Mouse (Mus musculus) intestine, embryonic 14.5 days (tissue): ENCODE measurements at regions not wholly inside any gene's neighbourhood (a gene's known extent, or its start where the extent isn't known, plus 50 kb on each side); places are given as distances from the start of the nearest gene placed in this dataset. TPM values are rescaled to one million over a fixed set of nuclear protein-coding genes. Genes with fewer than 3 reads are reported as not detected.
"Not testable (repeated sequence)": the region's sequence is repeated elsewhere in the genome, so short reads cannot be mapped to it uniquely, and the experiment has no call there.

ENCODE experiments used
- ATAC-seq: fragments of 200-750 bp; cut with Nextera tagmentation; replicated peaks from 2 replicates; pipeline ENCODE4 v1.8.0; 2017; ENCODE audit warnings: low read depth, moderate number of reproducible peaks, moderate TSS enrichment, moderate library complexity; ENCODE audit not compliant: low FRiP score, low TSS enrichment
- DNase-seq: peaks from one replicate; pipeline ENCODE4 v3.0.0-alpha.2; 2018; ENCODE audit warnings: low spot score
- H3K27ac ChIP-seq: fragments of 300-500 bp; sonication (generic); 2 replicates; pipeline ENCODE4 v1.5.1; 2014; ENCODE audit warnings: low read depth, mild to moderate bottlenecking, control low read depth
- H3K27me3 ChIP-seq: fragments of 300-500 bp; sonication (generic); replicated peaks from 2 replicates; pipeline ENCODE4 v1.6.1; 2014; ENCODE audit warnings: low read length, control low read depth; ENCODE audit not compliant: control insufficient read depth, insufficient read depth
- H3K36me3 ChIP-seq: fragments of 300-500 bp; sonication (generic); 2 replicates; pipeline ENCODE4 v1.6.1; 2014; ENCODE audit warnings: low read length, control low read depth; ENCODE audit not compliant: control insufficient read depth, insufficient read depth
- H3K4me1 ChIP-seq: fragments of 300-500 bp; sonication (generic); replicated peaks from 2 replicates; pipeline ENCODE4 v1.6.1; 2014; ENCODE audit warnings: low read length, control low read depth, mixed read lengths; ENCODE audit not compliant: control insufficient read depth, insufficient read depth
- H3K4me2 ChIP-seq: fragments of 300-500 bp; sonication (generic); 2 replicates; pipeline ENCODE4 v1.6.1; 2014; ENCODE audit warnings: low read length
- H3K4me3 ChIP-seq: fragments of 300-500 bp; sonication (generic); 2 replicates; pipeline ENCODE4 v1.5.1; 2014; ENCODE audit warnings: low read depth, low read length, control low read depth, mixed read lengths
- H3K9ac ChIP-seq: fragments of 300-500 bp; sonication (generic); 2 replicates; pipeline ENCODE4 v1.6.1; 2014; ENCODE audit warnings: mild to moderate bottlenecking, low read length
- H3K9me3 ChIP-seq: fragments of 300-500 bp; sonication (generic); 2 replicates; pipeline ENCODE4 v1.6.1; 2016; ENCODE audit warnings: low read length, control low read depth; ENCODE audit not compliant: control insufficient read depth
- WGBS: fragments of 180-500 bp; shearing (Covaris S2); extraction: QIAGEN DNeasy Blood & Tissue Kit; methylation state at CpG from one replicate; pipeline ENCODE4 v1.1.7; 2014; 5-methylcytosine and 5-hydroxymethylcytosine counted together
- microRNA-seq: library from miRNA; unstranded; fragments of <30 nt; microRNA quantifications from one replicate; pipeline ENCODE4, GENCODE M21; 2016

DNA sequence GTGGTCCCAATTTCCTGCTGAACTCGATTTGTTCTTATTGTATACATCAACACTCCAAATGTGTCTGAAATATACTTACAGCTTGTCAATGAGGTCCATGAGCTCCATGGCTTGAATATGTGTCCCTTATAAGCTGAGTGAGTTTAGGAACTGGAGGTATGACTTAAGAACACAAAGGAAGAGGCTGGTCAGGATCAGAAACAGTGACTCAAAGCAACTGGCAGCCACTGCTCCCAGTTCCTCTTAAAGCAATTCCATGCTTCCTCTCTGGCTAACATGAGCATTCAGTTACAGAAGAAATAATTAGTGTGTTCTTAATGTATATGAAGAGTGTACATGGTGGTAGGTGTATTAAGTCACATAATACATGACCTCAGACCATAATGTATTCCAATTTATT is 81.7 kb upstream of the Egfr start:
- H3K4me2 ChIP-seq = no peak overlapping the region
- H3K9ac ChIP-seq = no peak overlapping the region
- no peaks in the 10 kb centered on the region for H3K9me3 ChIP-seq
- no peak overlapping the region for H3K4me3 ChIP-seq
- H3K4me1 ChIP-seq = no peaks in the 10 kb centered on the region
- WGBS = 58% methylated on average over 1 of the region's 1 CpGs
- no peak overlapping the region for H3K27ac ChIP-seq
- no peak for DNase-seq
- no peaks in the 10 kb centered on the region for H3K27me3 ChIP-seq
- no peak for ATAC-seq
- no peaks in the 10 kb centered on the region for H3K36me3 ChIP-seq

DNA sequence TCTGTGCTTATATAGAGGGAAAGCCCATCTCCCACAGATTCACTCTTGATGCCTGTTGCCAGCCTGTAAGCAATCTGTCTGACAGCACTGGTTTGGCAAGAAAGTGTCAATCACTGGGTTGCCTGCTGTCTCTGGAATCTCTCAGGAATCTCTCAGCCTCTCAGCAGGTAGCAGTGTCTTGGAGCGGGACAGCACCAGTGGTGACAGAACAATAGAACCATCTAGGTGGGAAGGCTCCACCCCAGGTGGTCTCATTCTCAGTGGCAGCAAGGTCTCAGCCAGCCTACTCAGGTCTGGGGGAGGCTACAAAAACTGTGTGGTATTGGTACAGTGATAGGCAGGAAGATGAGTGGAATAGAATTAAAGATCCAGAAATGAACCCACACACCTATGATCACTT is 76.1 kb upstream of the Egfr start:
- not testable (repeated sequence) for H3K27ac ChIP-seq, H3K4me3 ChIP-seq, DNase-seq, H3K4me2 ChIP-seq, H3K4me1 ChIP-seq, H3K9ac ChIP-seq, H3K9me3 ChIP-seq, ATAC-seq, H3K36me3 ChIP-seq, H3K27me3 ChIP-seq
- 41% methylated on average over 1 of the region's 1 CpGs for WGBS

DNA sequence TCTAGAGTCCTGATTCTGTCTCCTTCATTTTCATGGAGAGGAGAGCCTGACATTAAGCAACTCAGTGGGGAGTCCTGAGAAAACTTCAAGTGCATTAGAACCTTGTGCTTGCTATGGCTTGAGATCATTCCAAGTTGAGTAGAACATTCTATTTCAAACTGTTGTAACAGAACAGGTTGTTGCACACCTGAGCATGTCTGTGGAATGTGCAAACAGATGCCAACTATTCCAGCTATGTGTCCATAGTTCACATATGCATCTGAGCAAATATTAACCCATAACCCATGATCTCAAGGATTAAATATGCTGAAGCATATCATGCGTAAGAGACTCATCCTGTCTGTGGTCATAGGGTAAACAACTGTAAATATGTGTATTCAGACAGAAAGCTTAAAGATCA is 68.5 kb upstream of the Egfr start:
- Histone ChIP-seq H3K9ac (no peak overlapping the region), H3K36me3 (no peaks in the 10 kb centered on the region), H3K4me3 (no peak overlapping the region), H3K9me3 (no peaks in the 10 kb centered on the region), H3K27ac (no peak overlapping the region), H3K27me3 (no peaks in the 10 kb centered on the region), H3K4me1 (no peaks in the 10 kb centered on the region), H3K4me2 (no peak overlapping the region)
- ATAC-seq (no peak), DNase-seq (no peak)
- 60% methylated on average over 1 of the region's 1 CpGs for WGBS

DNA sequence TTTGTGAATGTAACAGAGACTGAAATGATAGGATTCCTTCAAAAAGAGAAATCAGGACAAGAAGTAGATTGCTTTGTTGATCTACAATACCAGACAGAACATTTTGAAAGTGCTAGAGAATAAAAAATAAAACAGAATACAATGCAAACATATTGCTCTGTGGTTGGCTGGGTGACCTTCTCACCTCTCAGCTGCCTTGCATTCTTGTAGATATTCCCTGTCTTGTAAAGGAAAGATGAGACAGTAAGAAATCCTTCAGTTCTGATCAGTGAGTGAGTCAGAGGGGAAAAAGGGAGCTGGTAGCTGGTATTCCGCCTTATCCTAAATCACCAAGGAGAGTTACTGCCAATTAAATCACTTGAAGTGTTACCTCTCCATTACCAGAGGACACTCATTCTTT is 56.4 kb upstream of the Egfr start:
- H3K9me3 ChIP-seq = no peaks in the 10 kb centered on the region
- H3K4me3 ChIP-seq = no peak overlapping the region
- no peak overlapping the region for H3K9ac ChIP-seq
- no peaks in the 10 kb centered on the region for H3K4me1 ChIP-seq
- no peak overlapping the region for H3K27ac ChIP-seq
- H3K27me3 ChIP-seq = no peaks in the 10 kb centered on the region
- WGBS = 86% methylated on average over 1 of the region's 1 CpGs
- DNase-seq (no peak), ATAC-seq (no peak)
- H3K36me3 ChIP-seq = no peaks in the 10 kb centered on the region
- no peak overlapping the region for H3K4me2 ChIP-seq

DNA sequence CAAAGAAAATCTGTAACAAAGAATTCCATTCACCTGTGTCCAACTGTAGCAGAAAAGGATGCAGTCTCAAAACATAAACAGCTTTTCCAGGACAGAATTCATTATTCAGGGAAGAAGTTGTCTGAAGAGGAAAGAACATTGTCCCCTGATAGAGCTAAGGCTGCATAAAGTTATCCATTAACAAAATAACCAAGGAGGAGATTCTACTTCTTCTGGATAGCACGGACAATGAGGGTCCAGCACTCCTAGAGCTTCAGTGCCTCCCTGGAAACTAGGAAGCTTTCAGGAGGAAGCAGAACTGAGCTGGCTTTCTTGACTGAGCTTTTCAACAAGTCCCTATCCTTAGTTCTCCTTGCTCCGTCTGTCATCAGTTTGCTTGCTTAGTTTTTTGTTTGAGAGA is 55.2 kb upstream of the Egfr start:
- no peak overlapping the region for H3K9ac ChIP-seq
- no peaks in the 10 kb centered on the region for H3K36me3 ChIP-seq
- H3K4me1 ChIP-seq = no peaks in the 10 kb centered on the region
- no peaks in the 10 kb centered on the region for H3K9me3 ChIP-seq
- H3K4me3 ChIP-seq = no peak overlapping the region
- H3K27ac ChIP-seq = no peak overlapping the region
- DNase-seq = no peak
- 72% methylated on average over 2 of the region's 2 CpGs for WGBS
- ATAC-seq = no peak
- H3K4me2 ChIP-seq = no peak overlapping the region
- no peaks in the 10 kb centered on the region for H3K27me3 ChIP-seq

DNA sequence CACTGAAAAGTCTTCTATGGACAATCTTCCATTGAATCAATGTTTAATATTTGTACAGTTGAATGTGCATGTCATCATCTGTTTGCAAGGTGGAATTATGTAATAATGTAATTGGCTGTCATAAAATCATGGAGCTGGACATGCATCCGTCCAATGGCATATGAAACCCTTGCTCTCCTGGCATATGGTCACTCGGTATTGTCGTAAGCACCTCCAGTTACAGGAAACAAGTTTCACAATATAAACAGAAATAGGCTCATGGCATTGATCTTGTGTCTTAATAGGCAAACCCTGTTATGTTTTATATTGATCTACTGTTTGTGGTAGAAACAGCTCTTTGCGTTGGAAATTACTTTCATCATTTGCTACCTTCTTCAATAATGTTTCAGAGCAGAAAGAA is 50.2 kb upstream of the Egfr start:
- no peak for DNase-seq
- H3K36me3 ChIP-seq = no peaks in the 10 kb centered on the region
- no peaks in the 10 kb centered on the region for H3K9me3 ChIP-seq
- no peak overlapping the region for H3K9ac ChIP-seq
- no peak overlapping the region for H3K4me2 ChIP-seq
- H3K27me3 ChIP-seq = no peaks in the 10 kb centered on the region
- 84% methylated on average over 4 of the region's 4 CpGs for WGBS
- H3K4me3 ChIP-seq = no peak overlapping the region
- no peaks in the 10 kb centered on the region for H3K4me1 ChIP-seq
- ATAC-seq = no peak
- no peak overlapping the region for H3K27ac ChIP-seq

Small RNAs in the stretch of these regions (microRNA-seq; reads per million reads assigned to microRNA genes)
- not detected for gene Gm24714
